Mouse (Mus musculus): ENCODE results near the gene Tomm5.

DNA sequence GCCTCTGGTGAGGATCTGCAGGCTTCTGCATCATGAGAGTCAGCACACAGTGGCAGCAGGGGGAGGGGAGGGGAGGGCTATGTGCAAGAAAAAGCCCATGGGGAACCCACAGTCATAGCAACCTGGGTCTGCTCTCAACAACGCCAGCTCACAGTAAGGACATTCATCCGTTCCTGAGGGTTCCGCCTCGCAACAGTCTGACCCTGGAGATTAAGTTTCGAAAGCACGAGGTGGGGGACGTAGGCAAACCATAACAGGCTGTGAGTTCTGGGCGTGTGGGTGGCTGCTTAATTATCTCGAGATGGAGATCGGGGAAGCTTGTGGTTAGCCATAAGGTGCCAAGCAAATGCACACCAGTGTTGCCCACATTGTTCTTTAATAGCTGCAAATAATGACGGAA, 34.5 kb upstream of the Tomm5 start:
- TF ChIP-seq CTCF (IDR thresholded peaks at IDR 0.05) (no peak), EP300 (IDR thresholded peaks at IDR 0.05) (no peak)
